Mouse (Mus musculus): ENCODE results near the gene Poc1a. TPM values are rescaled to one million over a fixed set of nuclear protein-coding genes. Genes with fewer than 3 reads are reported as not detected.
A peak's percentile ranks its signal among the peaks of the same experiment; 100 is the strongest.

The Poc1a gene
- total RNA-seq, 2 experiments from 2014 or later, result 18.6 to 19.6 TPM

DNA sequence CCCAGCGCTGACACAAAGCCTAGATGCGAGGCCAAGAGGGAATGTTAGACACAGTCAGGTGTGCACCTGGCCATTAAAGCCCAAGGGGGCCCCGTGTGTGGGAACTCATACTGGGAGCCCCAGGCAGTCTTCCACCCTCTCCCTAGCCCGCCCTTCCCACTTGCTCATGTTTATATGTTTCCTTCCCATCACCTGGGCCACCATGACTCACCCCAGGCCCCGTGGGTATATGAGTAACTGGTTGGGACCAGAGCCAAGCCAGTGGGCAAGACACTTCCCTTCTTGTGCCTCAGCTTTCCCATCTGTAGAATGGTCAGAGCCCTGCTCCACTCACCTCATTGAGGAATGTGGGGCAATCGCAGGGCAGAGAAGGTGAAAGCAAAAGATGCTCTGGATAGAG lies 80.3 kb downstream of the Poc1a start:
- DNase-seq (ENCODE audit: extremely low spot score in 1 of 2, low spot score in 2 of 2), result no peak
- intact Hi-C loops (cut with DNase I), result no loop called here
- TF ChIP-seq CTCF (IDR thresholded peaks at IDR 0.05), result no peak
- Histone ChIP-seq H3K27ac (no peak overlapping the region), H3K4me3 (no peak overlapping the region)

DNA sequence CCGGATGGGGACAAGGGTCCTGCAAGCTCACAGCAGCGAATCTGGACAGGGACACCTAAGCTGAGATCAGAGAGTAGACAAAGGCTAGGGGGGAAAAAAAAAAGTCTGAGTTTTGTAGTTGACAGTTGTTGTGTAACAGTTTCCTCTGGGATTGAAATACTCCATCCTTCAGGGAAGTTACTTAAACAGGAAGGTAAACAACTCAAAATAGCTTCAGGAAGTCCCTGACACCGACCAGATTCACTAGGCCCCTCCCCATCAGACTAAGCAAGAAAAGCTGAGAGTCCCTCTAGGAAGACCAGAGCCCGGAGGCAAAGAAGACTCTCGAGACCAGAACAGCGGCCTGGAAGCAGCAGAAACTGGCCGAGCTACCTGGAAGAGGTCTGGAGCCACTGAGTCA lies 84.5 kb downstream of the Poc1a start:
- H3K27ac ChIP-seq, result no peak overlapping the region
- no peak for DNase-seq (ENCODE audit: extremely low spot score in 1 of 2, low spot score in 2 of 2)
- TF ChIP-seq CTCF (IDR thresholded peaks at IDR 0.05), result no peak
- intact Hi-C loops (cut with DNase I), result loop anchor here (5.0 kb wide), 1 partner anchor 107 kb away; no protein-coding TSS in a partner anchor
- no peak overlapping the region for H3K4me3 ChIP-seq

DNA sequence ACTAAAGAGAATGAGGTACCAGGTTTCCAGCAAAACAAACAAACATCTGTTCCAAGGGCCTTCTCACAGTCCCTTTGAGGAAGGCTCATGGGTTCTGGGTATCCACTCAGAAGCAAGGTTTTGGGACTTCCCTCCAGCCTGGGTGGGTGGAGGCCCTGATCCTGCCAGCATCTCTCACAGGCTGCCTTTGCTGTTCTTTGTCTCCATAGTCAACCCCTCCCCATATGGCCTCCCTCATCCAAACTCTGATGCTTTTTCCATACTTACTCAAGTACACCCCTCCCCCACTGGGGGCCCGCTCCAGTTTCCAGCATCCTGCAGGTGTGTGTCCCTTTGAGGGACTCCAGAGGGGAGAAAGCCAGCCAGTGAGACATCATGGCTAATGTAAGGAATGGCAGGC lies 85.3 kb downstream of the Poc1a start:
- no peak for TF ChIP-seq CTCF (IDR thresholded peaks at IDR 0.05)
- DNase-seq (ENCODE audit: extremely low spot score in 1 of 2, low spot score in 2 of 2), result no peak
- intact Hi-C loops (cut with DNase I), result loop anchor here (5.0 kb wide), 1 partner anchor 106 kb away; no protein-coding TSS in a partner anchor
- Histone ChIP-seq H3K4me3 (no peak overlapping the region), H3K27ac (no peak overlapping the region)

DNA sequence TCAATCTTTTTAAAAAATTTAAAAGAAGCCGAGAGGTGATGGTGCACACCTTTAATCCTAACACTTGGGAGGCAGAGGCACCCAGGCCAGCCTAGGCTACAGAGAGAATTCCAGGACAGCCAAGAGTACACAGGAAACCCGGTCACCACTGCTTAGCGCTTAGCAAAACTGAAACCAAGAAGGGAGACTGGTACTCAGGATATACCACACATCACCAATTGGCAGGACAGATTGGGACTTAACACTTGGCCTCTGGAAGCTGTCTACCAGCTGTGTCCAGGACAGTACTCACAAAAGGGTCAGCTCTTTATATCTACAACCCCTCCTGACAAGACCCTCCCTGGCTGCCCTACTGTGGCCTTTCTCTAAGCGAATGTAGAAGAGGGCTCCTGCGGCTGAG lies 86.1 kb downstream of the Poc1a start:
- Histone ChIP-seq H3K27ac (peak overlapping the region; percentile 71), H3K4me3 (peak overlapping the region; percentile 69)
- no peak for TF ChIP-seq CTCF (IDR thresholded peaks at IDR 0.05)
- DNase-seq (ENCODE audit: extremely low spot score in 1 of 2, low spot score in 2 of 2), result no peak
- intact Hi-C loops (cut with DNase I), result loop anchor here (1.0 to 5.0 kb wide), 2 partner anchors 77 to 105 kb away; no protein-coding TSS in a partner anchor

DNA sequence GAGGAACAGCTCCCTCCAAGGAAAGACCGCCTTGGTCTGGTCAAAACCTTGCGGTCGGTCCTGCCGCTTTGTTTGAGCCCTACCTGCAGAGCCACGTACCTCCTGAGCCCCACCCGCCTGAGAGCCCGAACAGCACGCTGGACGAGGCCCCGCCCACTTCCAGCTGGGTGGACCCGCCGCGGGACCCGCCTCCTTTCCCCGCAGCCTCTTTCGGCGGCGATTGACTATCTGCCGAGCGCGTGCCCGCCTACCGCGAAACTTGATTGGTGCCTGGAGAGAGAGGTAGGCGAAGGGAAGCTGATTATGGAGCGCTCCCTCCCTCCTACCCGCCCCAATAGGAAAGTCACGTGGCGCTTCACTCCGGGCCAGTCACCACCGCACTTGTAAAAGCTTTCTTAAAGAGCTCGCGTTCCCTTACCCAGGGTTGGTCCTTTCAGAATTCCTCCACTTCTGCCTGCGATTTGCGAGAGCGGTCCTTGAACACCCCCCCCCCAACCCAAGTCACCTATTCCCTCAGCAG lies 86.8 kb downstream of the Poc1a start:
- Histone ChIP-seq H3K4me3 (peak overlapping the region; percentile 69), H3K27ac (peak overlapping the region; percentile 96)
- intact Hi-C loops (cut with DNase I), result loop anchor here (1.0 to 5.0 kb wide), 2 partner anchors 77 to 105 kb away; no protein-coding TSS in a partner anchor
- peak; percentile 98 for DNase-seq (ENCODE audit: extremely low spot score in 1 of 2, low spot score in 2 of 2)
- no peak; the same call in 1 of the 2 replicates for TF ChIP-seq CTCF (IDR thresholded peaks at IDR 0.05)

DNA sequence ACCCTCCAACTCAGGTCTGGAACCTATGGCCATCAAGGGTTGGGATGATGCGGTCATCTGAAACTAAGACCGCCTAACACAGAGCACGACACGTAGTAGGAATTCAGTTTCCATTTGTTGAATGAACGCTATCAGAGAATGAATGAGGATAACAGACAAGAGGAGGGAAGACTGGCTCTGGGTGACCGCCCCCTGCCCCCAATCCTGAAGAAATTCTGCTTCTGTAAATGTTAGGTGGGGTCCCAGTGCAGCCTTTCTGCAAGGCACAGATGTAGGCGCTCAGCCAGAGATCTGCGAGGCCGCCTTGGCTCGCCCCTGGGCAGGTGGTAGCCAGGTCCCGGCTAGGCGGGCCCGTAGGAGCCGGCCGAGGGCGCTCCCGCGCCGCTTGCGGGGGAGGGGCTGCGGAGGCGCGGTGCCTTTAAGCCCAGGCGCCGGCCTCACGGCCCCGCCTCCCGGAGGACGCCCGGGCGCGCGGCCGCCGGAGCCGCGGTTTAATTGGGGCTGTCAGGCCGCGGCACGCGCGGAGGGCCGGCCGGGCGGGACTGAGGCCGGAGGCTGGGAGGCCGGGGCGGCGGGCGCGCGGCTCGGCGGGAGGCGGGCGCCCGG lies 87.4 kb downstream of the Poc1a start, which contains the start of gene Dusp7:
Gene Dusp7, plus strand, starts transcription at position 521 of the 606 bp plus-strand sequence.
- no peak; the same call in 1 of the 2 replicates for TF ChIP-seq CTCF (IDR thresholded peaks at IDR 0.05)
- H3K27ac ChIP-seq, result peak within 1 kb of the TSS; percentile 99
- peak within 1 kb of the TSS; percentile 84 for H3K4me3 ChIP-seq
- intact Hi-C loops (cut with DNase I), result loop anchor here (5.0 kb wide), 1 partner anchor 104 kb away; no protein-coding TSS in a partner anchor
- peak; percentile 87 to 88 for DNase-seq (ENCODE audit: extremely low spot score in 1 of 2, low spot score in 2 of 2)

DNA sequence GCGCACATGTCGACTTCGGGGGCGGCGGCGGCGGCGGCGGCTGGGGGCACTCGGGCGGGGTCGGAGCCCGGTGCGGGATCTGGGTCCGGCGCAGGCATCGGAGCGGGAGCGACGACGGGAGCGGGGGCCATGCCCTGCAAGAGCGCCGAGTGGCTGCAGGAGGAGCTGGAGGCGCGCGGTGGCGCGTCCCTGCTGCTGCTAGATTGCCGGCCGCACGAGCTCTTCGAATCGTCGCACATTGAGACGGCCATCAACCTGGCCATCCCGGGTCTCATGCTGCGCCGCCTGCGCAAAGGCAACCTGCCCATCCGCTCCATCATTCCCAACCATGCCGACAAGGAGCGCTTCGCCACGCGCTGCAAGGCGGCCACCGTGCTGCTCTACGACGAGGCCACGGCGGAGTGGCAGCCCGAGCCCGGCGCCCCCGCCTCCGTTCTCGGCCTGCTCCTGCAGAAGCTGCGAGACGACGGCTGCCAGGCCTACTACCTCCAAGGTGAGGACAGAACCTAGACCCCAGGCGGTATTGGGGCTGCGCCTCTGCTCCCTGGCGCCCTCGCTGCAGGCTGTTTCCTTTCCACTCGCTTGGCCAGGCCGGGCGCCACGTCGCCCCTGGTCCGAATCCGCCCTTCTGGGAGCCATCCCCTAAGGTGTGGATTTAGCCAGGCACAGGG lies 88.1 kb downstream of the Poc1a start:
- TF ChIP-seq CTCF (IDR thresholded peaks at IDR 0.05), result peak; percentile 33
- H3K4me3 ChIP-seq, result peak overlapping the region; percentile 84
- peak; percentile 56 to 64 for DNase-seq (ENCODE audit: extremely low spot score in 1 of 2, low spot score in 2 of 2)
- intact Hi-C loops (cut with DNase I), result loop anchor here (5.0 kb wide), 1 partner anchor 103 kb away; no protein-coding TSS in a partner anchor
- H3K27ac ChIP-seq, result peak overlapping the region; percentile 99

DNA sequence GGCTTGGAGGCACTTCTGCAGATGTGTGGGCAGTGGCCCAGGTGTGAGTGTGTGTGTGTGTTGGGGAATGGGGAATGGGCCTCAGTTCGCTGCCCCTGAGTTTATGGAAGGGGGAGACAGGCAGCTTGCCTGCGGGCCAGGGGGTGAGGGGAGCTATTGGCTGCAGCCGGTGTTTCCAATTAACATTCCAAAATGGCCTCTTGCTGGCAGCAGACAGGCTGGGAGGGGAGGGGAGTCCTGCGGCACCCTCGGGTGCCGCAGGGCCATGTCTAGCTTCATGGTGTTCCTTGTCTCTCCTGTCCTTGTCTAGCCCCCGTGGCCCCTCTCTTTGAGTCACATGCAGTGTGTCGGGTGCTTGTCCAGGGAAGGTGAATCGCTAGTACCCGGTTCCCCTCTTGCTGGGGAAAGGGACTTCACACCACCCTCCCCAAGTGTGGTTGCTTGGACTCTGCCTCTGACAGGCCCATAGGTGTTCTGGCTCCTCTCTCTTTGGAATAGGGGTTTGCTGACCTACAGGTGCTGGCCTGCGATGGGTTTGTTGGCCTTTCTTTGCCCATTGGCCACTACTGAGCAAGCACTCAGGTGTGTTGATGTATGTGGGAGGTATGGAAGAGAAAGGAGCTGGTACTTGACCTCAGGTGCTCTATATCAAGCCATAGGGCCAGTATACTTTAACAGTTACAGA lies 89.1 kb downstream of the Poc1a start:
- DNase-seq (ENCODE audit: extremely low spot score in 1 of 2, low spot score in 2 of 2), result no peak
- Histone ChIP-seq H3K4me3 (peak overlapping the region; percentile 84), H3K27ac (peak overlapping the region; percentile 99)
- no peak for TF ChIP-seq CTCF (IDR thresholded peaks at IDR 0.05)
- intact Hi-C loops (cut with DNase I), result loop anchor here (2.0 to 5.0 kb wide), 3 partner anchors 33 to 102 kb away; no protein-coding TSS in a partner anchor

DNA sequence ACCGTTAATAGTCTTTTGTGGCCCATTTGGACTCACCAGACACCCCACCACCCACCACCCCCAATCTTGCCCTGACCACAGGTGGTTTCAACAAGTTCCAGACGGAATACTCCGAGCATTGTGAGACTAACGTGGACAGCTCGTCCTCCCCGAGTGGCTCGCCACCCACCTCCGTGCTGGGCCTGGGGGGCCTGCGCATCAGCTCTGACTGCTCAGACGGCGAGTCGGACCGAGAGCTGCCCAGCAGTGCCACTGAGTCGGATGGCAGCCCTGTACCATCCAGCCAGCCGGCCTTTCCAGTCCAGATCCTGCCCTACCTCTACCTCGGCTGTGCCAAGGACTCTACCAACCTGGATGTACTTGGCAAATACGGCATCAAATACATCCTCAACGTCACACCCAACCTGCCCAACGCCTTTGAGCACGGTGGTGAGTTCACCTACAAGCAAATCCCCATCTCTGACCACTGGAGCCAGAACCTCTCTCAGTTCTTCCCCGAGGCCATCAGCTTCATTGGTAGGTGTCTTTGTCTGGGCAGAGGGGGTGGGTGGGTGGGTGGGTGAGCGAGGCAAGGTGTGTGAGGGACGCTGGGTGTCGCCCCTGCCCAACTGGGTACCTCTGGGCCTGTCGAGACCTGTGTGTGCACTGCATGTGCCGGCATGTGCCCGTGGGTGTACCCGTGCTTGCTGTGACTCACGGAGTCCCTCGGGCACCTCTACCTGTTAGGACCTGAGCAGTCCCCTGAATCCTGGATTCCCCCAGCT lies 89.9 kb downstream of the Poc1a start:
- intact Hi-C loops (cut with DNase I), result loop anchor here (1.0 to 2.0 kb wide), 3 partner anchors 32 to 81 kb away; no protein-coding TSS in a partner anchor
- H3K27ac ChIP-seq, result peak overlapping the region; percentile 99
- TF ChIP-seq CTCF (IDR thresholded peaks at IDR 0.05), result no peak
- peak overlapping the region; percentile 84 for H3K4me3 ChIP-seq
- DNase-seq (ENCODE audit: extremely low spot score in 1 of 2, low spot score in 2 of 2), result no peak

DNA sequence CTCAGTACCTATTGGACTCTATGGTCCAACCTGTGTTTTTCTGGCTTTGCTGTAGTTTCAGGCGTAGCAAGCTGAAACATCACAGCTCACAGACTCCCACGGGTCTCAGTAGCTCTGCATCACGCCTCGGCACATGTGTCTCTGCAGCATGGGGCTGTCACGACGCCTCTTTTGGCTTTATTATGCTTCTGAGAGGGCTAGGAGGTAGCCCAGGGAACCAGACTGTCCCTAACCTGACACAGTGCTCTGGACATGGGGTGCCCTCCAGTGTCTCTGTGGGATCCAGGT lies 90.5 kb downstream of the Poc1a start:
- DNase-seq (ENCODE audit: extremely low spot score in 1 of 2, low spot score in 2 of 2), result peak in 1 of 2 experiments; percentile 65
- peak overlapping the region; percentile 84 for H3K4me3 ChIP-seq

DNA sequence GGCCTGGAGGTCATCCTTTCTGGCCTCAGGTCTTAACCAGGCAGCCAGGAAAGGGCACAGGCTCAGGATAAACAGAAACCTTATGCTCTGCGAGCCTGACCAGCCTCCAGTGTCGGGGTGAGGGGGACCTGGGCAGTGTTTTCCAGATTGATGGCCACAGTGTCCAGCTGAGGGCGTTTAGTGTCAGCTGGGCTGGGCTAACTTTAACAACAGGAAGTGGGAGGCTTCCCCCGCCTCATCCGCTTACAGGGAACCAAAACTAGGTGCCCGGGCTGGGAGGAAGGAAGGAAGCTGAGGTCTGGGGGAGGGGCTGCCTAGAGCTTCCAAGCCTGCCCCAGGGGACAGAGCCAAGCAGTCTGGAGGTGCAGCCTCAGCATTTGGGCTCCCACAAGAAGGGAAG lies 90.9 kb downstream of the Poc1a start:
- intact Hi-C loops (cut with DNase I), result loop anchor here (1.0 to 2.0 kb wide), 4 partner anchors 31 to 81 kb away; no protein-coding TSS in a partner anchor
- TF ChIP-seq CTCF (IDR thresholded peaks at IDR 0.05), result peak; percentile 10
- Histone ChIP-seq H3K4me3 (peak overlapping the region; percentile 84), H3K27ac (peak overlapping the region; percentile 99)
- DNase-seq (ENCODE audit: extremely low spot score in 1 of 2, low spot score in 2 of 2), result peak; percentile 73 to 74

More for the DNA sequence above, 90.5 kb downstream of the Poc1a start:
- intact Hi-C loops (cut with DNase I), result loop anchor here (1.0 to 2.0 kb wide), 3 partner anchors 31 to 81 kb away; no protein-coding TSS in a partner anchor
- H3K27ac ChIP-seq, result peak overlapping the region; percentile 99
- TF ChIP-seq CTCF (IDR thresholded peaks at IDR 0.05), result no peak

Data from left cerebral cortex, adult 2 months (tissue).